Mouse (Mus musculus): Measurements from ENCODE around the gene Pfkp.

The Pfkp gene
- long read RNA-seq, experiment 1, full-length matches to known transcripts = 21 of 26 reads
- long read RNA-seq, experiment 1, partial matches to known transcripts = 2 of 26 reads
- long read RNA-seq, experiment 1, other reads (novel, unspliced or antisense) = 3 of 26 reads
- long read RNA-seq, experiment 2, full-length matches to known transcripts = 18 of 24 reads
- long read RNA-seq, experiment 2, partial matches to known transcripts = 4 of 24 reads
- long read RNA-seq, experiment 2, other reads (novel, unspliced or antisense) = 2 of 24 reads

- intact Hi-C loops (cut with DNase I) = no loop called here
These were observed at the start of gene Pfkp for GRCm38 (mm10) chr13:6648669-6649233. TSS of gene Pfkp (minus strand) at chr13:6648777.

DNA sequence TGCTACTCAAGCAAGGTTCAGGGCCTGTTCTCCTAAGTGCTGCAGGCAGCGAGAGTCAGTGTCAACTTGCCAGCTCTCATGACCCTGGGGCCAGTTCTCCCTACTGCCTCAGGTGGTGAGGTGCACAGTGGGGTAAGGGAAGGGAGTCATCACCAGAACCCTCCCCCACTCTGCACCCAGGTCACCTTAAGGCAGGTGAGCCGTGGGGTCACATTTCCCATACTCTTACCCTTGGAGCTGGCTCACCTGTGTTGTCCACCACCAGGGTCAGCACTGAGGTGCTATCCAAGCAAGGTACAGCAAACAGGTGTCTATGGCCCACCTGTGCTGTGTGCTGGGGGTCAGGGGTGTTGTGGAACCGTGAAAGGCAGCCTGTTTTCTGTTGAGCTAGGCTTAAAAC, 42.0 kb upstream of the Pfkp start:
- intact Hi-C loops (cut with DNase I) = loop anchor here (5.0 kb wide), 1 partner anchor 63 kb away; no protein-coding TSS in a partner anchor

GRCm38 (mm10) chr13:6689962-6690361, 41.4 kb upstream of the Pfkp start:
- intact Hi-C loops (cut with DNase I) = loop anchor here (5.0 kb wide), 1 partner anchor 63 kb away; no protein-coding TSS in a partner anchor

- intact Hi-C loops (cut with DNase I) = no loop called here
These were observed 40.3 kb upstream of the Pfkp start for GRCm38 (mm10) chr13:6688790-6689433.

- intact Hi-C loops (cut with DNase I) = no loop called here
These were observed 18.3 kb upstream of the Pfkp start for GRCm38 (mm10) chr13:6666887-6667286.

DNA sequence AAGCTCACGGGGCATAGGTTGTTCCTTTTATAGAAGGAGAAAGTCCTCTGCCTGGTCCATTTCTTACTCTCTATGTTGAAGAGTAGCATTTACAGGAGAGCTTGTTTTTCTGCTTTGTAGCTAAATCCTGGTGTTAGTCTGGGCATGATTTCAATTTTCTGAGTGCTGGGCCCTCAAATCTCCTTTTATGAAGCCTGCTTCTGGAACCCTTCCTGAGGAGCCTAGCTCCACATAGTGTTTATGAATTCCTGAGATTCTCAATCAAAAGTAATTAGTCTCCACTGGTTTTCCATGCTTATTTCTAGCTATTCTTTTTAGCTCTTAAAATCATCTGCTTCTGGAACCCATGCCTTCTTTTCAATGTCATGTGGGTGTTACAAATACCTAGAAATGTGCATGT, 16.9 kb upstream of the Pfkp start:
- intact Hi-C loops (cut with DNase I) = no loop called here

DNA sequence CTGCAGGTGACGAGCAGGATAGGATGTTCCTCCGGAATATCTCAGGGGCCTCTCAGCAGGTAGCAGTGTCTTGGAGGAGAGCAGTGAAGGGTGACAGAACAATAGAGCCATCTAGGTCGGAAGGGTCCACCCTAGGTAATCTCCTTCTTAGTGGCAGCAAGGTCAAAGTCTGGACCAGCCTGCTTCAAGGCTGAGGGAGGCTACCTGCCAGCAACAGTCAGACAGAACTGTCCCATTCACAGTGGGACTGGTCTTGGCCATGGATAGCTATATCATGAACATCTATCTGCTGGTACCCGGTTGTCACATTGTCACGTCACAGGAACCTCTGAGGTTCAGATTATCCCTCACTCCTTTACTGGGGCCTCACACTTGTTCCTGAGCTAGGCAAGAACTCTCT, 15.6 kb upstream of the Pfkp start:
- intact Hi-C loops (cut with DNase I) = no loop called here

DNA sequence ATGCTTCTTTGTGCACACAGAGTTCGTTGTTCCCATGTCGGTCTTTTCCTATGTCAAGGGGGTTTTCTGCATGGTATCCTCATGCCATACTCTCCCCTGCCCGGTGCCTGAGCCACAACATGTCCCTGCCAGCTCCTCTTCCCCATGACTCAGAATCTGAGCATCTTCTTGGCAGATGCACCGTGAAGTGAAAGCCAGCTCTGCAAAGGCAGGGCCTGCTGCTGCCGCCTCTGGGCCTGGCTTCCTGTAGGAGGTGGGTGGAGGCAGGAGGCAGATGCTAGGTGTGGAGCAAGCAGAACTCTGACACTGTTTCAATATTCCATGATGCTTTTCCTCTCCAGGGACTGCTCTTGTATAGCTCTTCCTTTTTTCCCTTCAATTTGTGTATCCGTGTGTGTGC, 10.7 kb upstream of the Pfkp start:
- intact Hi-C loops (cut with DNase I) = no loop called here

DNA sequence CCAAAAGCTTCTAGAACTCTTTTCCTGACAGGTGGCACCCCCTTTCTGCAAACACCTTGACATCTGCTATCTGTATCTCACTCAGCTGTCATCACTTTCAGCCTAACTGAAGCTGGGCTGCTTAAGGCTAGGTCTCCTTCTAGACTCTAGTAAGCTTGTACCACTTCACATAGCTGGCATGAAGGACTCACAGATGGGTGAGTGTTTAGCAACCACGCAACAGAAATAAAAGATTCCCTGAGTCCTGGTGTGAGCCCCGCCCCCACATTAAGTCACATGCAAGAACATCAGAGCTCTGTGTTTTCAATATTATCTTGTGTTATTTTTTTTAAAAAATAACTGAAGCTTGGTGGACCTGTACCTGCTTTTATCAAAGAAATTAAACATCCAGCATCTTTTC, 8.7 kb upstream of the Pfkp start:
- intact Hi-C loops (cut with DNase I) = no loop called here

- intact Hi-C loops (cut with DNase I) = no loop called here
These were observed 965 bp upstream of the Pfkp start for GRCm38 (mm10) chr13:6649542-6649941.

GRCm38 (mm10) chr13:6647992-6648668, 447 bp downstream of the Pfkp start:
- intact Hi-C loops (cut with DNase I) = no loop called here

- intact Hi-C loops (cut with DNase I) = no loop called here
These were observed 1.2 kb downstream of the Pfkp start for GRCm38 (mm10) chr13:6647067-6647991.

DNA sequence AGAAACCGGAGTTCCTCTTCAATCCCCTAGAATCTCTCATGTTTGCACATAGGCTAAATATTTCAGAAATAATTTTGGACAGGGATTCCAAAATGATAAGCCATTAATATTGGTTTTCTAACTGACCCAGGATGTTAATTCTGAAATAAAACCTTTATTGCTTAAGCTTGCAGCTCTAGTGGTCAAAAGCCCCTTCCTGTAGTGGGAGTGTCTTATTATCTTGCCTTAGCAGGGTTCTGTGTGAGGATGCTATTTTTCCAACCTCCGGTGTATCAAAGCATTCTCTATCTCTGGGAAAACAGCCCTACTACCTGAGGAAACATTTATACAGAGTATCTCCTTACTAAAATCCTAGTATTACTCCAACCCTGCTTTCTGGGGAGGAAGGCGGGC, 1.9 kb downstream of the Pfkp start:
- intact Hi-C loops (cut with DNase I) = no loop called here

- intact Hi-C loops (cut with DNase I) = no loop called here
These were observed 2.3 kb downstream of the Pfkp start for GRCm38 (mm10) chr13:6646266-6646665.

- intact Hi-C loops (cut with DNase I) = no loop called here
These were observed 4.6 kb downstream of the Pfkp start for GRCm38 (mm10) chr13:6643968-6644367.

- intact Hi-C loops (cut with DNase I) = no loop called here
These were observed 5.6 kb downstream of the Pfkp start for GRCm38 (mm10) chr13:6643026-6643425.

DNA sequence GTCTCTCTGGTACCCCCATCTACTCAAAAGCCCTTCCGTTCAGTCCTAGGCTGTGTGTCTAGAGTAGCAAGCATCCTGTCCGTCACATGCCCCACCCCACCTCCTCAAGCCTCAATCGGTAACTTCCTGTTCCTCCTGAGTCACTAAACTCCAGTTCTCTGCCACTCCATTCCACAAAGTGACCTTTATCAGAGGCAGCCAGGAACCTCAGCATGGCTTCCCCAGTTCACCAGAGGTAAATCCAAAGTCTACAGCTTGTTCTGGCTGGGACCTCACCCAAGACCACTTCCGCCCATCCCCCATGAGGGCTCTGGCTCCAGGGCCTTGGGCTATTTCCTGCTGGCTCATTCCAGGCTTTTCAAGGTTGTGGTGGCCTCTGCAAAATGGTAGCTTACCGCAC, 6.1 kb downstream of the Pfkp start:
- intact Hi-C loops (cut with DNase I) = no loop called here

- intact Hi-C loops (cut with DNase I) = no loop called here
These were observed 7.1 kb downstream of the Pfkp start for GRCm38 (mm10) chr13:6641497-6641896.

DNA sequence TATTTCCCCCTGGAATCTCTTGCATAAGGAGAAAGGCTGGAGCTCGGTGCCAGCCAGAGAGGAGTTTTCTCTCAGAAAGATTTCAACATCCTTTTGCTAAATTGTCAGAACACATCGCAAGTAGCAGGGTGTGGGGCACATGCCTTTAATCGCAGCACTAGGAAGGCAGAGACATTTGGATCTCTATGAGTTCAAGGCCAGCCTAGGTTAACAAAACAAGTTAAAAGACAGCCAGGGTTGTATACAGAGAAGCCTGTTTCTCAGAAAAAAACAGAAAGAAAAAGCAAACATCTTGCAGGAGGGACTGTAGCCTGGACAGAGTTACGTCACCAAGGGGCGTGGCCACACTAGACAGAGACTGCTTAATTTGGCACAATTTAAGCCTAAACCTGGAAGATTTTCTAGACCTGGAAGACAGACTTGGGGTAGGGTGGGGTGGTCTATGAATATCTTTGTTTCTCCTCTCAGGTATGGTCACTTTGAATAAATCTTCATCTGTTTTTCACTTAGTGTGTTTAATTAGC, 9.0 kb downstream of the Pfkp start:
- intact Hi-C loops (cut with DNase I) = no loop called here

DNA sequence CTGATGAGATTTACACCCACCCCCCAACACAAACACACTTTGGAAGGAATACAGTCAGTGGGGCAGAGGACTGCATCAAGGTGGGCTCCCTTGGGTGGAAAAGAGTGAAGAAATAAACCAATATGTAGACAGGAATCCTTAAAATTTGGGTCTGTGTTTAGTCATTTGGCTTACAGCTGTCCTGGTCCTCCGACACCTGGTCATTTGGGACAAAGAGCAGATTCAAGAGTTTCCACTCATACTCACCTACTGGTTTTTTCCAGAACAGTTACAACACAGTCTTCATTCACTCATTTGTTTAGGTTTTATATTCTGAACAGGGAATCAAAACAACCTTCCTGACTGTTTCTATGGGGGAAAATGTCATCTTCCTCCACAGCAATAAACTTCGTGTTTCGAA, 9.6 kb downstream of the Pfkp start:
- intact Hi-C loops (cut with DNase I) = no loop called here

DNA sequence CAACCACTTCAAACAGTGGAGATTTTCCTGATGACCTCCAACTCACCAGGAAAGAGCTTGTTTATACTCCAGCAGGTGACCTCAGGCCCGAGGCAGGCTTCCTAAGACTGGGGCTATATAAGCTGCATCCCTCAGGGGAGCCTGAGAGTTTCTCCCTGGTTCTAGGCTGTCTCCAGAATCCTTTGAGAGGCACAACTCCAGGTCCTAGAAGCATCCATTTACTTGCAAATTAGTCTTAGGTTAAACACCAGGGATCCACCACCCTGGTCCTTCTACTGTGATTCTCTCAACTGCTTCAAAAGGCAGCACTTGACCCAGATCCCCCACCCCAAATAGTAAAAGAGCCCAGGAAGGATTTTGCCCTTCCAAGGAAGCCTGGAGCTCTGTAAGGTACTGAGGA, 10.2 kb downstream of the Pfkp start:
- intact Hi-C loops (cut with DNase I) = no loop called here
